Mouse (Mus musculus) brain, embryonic 14.5 days (tissue): ENCODE results near the gene Ndrg3.

ENCODE experiments used
- CTCF ChIP-seq: fragments of 200-500 bp; IDR thresholded peaks from 2 replicates; pipeline ENCODE4 v1.5.1; 2012; ENCODE audit warnings: inconsistent platforms, mild to moderate bottlenecking, moderate library complexity, borderline replicate concordance; ENCODE audit not compliant: insufficient read depth, insufficient read length; ENCODE audit errors: extremely low read depth
- POLR2A ChIP-seq: fragments of 200-500 bp; IDR thresholded peaks from 2 replicates; pipeline ENCODE4 v1.6.1; 2012; ENCODE audit warnings: mild to moderate bottlenecking, inconsistent platforms, borderline replicate concordance; ENCODE audit not compliant: poor library complexity, insufficient read depth, insufficient read length, severe bottlenecking; ENCODE audit errors: extremely low read depth

DNA sequence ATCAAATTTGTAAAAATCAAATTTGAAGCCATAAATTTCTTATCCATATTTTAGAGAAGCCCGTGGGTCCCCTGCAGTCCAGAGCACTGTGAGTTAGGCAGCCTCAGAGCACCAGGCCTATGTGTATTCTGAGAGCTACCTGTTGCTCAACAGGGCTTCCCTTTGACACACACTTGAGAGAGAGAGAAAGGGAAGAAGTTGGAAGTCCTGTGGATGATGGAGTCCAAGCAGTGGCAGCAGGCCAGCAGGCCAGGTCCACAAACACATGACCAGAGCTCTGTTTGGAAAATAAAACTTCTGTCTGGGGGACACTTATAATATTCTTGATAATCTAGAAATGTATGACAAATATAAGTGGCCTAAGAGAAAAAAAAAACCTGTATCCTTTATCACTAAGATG is 58.4 kb downstream of the Ndrg3 start:
- no peak for TF ChIP-seq CTCF
- TF ChIP-seq POLR2A = no peak
